Mouse (Mus musculus) gastrocnemius, postnatal 25 days (tissue): ENCODE data around the gene Krt222. TPM values are rescaled to one million over a fixed set of nuclear protein-coding genes. Genes with fewer than 3 reads are reported as not detected.

ENCODE experiments used
- DNase-seq: peaks from one replicate; pipeline ENCODE4 v3.0.0; 2022
- total RNA-seq, 2 experiments: library from RNA; stranded (reverse); gene quantifications; 1 replicate in 1 of 2; 2 replicates in 1 of 2; pipeline ENCODE4 v1.2.3; 2021

Gene Krt222
- total RNA-seq, 2 experiments from 2014 or later, result 4.9 to 6.4 TPM

- peak; percentile 10 for DNase-seq
Measured at GRCm38 (mm10) chr11:99238468-99238867, 5.4 kb downstream of the Krt222 start.

GRCm38 (mm10) chr11:99231049-99231816 lies 12.7 kb downstream of the Krt222 start:
- no peak for DNase-seq

- DNase-seq, result peak; percentile 75
Measured at GRCm38 (mm10) chr11:99230261-99231048, 13.4 kb downstream of the Krt222 start, which contains the start of gene Smarce1. Gene Smarce1, minus strand, starts transcription at chr11:99231017.

GRCm38 (mm10) chr11:99229641-99230260 lies 14.1 kb downstream of the Krt222 start:
- DNase-seq, result no peak

GRCm38 (mm10) chr11:99226298-99226697 lies 17.6 kb downstream of the Krt222 start:
- no peak for DNase-seq

- no peak for DNase-seq
Measured at GRCm38 (mm10) chr11:99223310-99223709, 20.6 kb downstream of the Krt222 start.

- DNase-seq, result peak; percentile 53
Measured at GRCm38 (mm10) chr11:99221811-99222210, 22.1 kb downstream of the Krt222 start.

GRCm38 (mm10) chr11:99217248-99217986 lies 26.5 kb downstream of the Krt222 start:
- DNase-seq, result no peak

- no peak for DNase-seq
Measured at GRCm38 (mm10) chr11:99216181-99216580, 27.7 kb downstream of the Krt222 start.

- no peak for DNase-seq
Measured at GRCm38 (mm10) chr11:99212693-99213092, 31.2 kb downstream of the Krt222 start.

GRCm38 (mm10) chr11:99211964-99212363 lies 31.9 kb downstream of the Krt222 start:
- DNase-seq, result no peak

- no peak for DNase-seq
Measured at GRCm38 (mm10) chr11:99208105-99208669, 35.7 kb downstream of the Krt222 start.

GRCm38 (mm10) chr11:99207449-99207848 lies 36.4 kb downstream of the Krt222 start:
- no peak for DNase-seq

GRCm38 (mm10) chr11:99206954-99207353 lies 36.9 kb downstream of the Krt222 start:
- DNase-seq, result no peak

GRCm38 (mm10) chr11:99189154-99189582 lies 54.7 kb downstream of the Krt222 start:
- DNase-seq, result peak; percentile 13

GRCm38 (mm10) chr11:99187348-99187747 lies 56.5 kb downstream of the Krt222 start:
- DNase-seq, result no peak

- no peak for DNase-seq
Measured at GRCm38 (mm10) chr11:99186836-99187235, 57.0 kb downstream of the Krt222 start.
